Mouse (Mus musculus) left cerebral cortex, adult 11 months (tissue): ENCODE data around the gene Plppr2.

Source experiments
- DNase-seq: peaks from one replicate; pipeline ENCODE4 v3.0.0; 2022; ENCODE audit warnings: low spot score

The Plppr2 gene

DNA sequence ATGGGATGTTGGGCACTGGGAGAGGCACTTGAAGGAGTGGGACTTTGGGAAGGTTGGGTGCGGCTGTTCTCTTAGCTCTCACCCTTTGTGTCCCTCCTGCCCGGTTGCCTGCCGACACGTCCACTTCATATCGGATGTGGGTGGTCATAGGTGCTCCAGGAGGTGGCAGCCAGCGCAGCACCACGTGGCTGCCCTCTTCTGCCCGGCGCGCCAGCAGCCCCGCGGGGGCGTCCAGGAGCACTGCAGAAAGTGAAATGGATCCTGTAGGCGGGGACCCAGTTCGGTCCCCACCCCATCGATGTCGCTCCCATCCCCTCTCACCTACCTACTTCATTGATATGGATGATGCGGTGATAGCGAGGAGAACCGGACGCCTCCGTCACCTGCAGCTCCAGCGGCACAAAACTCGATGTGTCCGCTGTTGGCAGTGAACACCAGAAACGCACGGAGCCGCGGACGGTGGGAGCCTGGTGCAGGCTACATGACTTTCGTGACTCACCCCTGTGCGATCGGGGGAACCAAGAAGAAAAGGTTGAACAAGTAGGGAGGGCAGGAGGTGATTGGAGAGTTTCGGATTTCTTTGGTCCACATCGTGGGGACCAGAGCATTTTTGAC, 24.6 kb downstream of the Plppr2 start:
- DNase-seq, result no peak

- DNase-seq, result no peak
These were observed 25.2 kb downstream of the Plppr2 start for GRCm38 (mm10) chr9:21962010-21962409.

DNA sequence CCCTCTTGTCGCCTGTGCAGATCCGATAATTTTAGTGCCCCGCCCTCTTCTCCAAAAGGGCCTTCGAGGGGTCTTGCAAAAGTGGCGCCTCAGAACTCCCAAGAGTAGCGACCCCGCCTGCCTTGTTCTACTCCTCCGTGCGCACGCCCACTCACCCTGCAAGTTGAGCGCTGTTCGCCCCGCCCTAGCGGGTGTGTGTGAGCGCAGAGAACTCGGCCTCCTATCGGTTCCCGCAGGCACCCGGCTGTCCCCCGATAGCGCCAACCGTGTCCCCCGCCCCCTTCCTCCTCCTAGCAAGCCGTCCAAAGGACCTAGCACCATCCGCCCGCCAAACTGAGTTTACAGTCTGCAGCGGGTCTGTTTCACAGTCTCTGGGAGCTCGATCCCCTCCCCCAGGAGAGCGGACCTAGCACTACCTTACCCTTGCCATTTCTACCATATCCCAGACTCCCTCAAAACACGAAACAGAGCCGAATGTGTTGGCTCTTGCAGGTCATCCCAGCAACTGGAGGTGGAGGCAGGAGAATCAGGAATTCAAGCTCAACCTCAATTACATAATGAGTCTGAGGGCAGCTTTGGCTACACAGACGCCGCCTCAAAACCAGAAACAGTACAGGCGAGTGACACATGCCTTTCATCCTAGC, 25.7 kb downstream of the Plppr2 start:
- peak; percentile 70 for DNase-seq

GRCm38 (mm10) chr9:21963417-21963816, 26.6 kb downstream of the Plppr2 start, which contains the start of gene Epor:
Epor (minus strand) TSS chr9:21963506.
- no peak for DNase-seq

DNA sequence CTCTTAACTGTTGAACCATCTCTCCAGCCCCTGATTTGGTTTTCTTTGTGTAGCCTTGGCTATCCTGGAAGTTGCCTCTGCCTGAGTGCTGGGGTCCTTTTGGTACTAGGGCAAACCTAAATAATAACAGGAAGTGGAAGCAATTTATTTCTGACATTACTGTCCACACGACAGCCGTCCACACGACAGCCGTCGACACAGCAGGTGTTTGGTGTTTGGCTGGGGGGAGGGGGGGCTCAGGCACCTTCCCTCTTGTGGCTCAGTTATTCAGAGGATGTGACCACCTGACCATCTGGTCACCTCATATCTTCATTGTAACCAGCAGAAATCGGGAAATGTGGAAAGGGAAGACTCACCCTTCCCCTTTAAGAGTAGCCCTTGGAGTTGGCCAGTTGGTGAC, 32.0 kb downstream of the Plppr2 start:
- DNase-seq, result no peak

DNA sequence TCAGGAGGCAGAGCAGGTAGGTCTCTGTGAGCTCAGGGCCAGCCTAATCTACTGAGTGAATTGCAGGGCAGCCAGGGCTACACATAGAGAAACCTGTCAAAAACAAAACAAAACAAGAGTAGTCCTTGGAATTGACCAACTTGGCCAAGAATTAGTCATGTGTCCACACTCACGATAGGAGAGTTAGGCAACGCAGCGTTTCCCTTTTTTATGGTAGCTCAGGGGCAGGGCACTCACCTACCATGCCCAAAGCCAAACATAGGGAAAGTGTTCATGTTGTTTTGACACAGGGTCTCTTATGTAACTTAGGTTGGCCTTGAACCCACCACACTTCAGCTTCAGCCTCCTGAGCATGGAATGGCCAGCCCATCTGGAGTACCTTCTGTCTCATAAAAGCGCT, 32.5 kb downstream of the Plppr2 start:
- DNase-seq, result no peak

- DNase-seq, result no peak
These were observed 39.9 kb downstream of the Plppr2 start for GRCm38 (mm10) chr9:21976626-21977175.

DNA sequence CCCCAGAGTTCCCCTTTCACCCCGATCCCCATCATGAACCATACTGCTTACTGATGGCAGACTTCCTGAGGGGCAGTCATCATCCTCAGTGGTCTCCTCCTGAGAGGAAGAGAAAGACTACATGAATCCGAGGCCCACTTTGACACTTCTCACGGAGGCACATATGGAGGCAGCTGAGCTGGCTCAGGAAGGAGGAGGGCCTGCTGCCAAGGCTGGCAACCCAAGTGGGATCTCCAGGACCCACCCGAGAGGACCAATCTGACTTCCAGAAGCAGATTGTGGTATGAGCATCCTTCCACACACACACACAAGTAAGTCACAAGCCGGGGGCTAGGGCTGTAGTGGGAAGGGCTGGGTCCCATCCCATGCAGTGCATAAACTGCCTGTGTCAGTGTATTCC, 40.5 kb downstream of the Plppr2 start:
- DNase-seq, result no peak

GRCm38 (mm10) chr9:21977972-21978371, 41.1 kb downstream of the Plppr2 start:
- DNase-seq, result no peak

GRCm38 (mm10) chr9:21978398-21979128, 41.7 kb downstream of the Plppr2 start:
- no peak for DNase-seq

GRCm38 (mm10) chr9:21983911-21984310, 47.1 kb downstream of the Plppr2 start:
- DNase-seq, result no peak

DNA sequence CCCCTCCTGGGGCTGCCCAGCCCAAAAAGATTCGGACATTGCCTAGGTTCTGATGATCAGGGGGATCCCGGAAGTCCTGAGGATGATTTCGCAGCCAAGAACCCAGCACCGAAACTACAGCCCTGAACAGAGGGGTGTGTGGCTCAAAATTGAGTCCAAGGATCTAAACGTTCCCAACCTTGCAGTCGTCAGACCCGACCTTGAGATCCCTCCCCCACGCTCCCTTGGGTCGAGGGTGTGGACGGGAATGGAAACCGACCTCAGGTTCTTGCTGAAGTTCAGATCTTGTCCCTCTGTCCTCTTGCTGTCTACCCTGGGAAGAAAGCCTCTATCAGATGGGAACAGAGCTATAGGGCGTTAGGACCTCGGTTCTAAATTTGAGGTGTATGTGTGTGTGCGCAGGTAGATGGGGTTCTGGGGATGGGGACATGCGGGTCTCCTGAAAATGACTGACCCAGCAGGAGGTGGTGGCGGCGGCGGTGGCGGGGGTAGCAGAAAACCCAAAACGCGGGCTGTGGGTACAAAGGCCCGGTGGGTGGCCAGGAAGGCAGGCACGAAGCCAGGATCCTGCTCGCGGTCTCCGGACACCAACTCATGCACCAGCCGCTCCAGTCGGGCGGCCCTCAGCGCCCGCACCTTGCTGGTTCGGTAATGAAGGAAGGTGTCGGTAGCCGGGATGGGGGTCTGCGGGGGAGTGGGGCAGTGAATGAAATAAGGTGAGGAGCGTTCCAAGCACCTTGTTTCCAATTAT, 50.9 kb downstream of the Plppr2 start:
- DNase-seq, result no peak

- DNase-seq, result no peak
These were observed 51.7 kb downstream of the Plppr2 start for GRCm38 (mm10) chr9:21988421-21989101.

GRCm38 (mm10) chr9:21989230-21990110, 52.6 kb downstream of the Plppr2 start, which contains the start of gene Rgl3:
Rgl3 (minus strand) TSS chr9:21989446.
- DNase-seq, result no peak

DNA sequence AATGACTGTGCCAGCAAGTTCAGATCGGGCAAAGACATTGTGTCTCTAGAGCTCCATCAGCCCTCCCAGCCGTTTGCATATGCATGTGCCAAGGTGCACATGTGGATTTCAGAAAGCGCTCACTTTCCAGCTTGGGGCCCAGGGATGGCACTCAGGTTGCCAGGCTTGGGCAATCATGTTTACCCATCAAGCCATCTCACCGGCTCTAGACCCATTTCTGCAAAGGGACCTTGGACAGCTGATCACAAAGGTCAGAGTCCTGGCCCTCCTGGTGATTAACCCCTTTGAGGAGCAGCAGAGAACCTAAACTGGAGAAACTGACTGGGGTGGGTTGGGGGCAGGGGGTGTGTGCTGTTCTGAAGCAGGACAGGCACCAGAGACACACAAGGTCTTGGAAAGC, 55.4 kb downstream of the Plppr2 start:
- no peak for DNase-seq

DNA sequence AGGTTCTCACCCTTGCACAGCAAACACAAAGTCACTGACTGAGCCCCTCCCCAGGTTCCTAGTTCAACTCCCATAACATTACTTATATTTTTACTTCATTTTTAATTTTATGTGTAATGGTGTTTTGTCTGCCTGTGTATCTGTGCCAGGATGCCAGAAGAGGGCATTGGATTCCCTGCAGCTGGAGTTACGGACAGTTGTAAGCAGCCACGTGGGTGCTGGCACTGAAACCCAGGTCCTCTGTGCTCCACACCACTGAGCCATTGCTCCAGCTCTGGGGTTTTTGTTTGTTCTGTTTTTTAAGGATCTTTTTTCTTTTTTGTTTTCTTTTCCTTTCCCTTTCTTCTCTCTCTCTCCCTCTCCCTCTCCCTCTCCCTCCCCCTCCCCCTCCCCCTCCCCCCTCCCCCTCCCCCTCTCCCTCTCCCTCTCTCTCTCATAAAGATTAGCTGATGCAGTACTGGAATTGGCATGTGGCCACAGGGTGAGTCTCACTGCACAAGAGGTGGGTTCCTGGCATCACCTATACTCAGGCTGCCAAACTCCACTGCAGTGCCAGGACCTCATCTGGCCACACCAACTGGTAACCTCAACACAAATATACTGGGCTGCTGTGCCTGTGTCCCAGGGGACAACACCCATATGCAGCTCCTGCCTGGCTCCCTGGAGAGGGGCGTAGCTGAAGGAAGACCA, 59.5 kb downstream of the Plppr2 start:
- no peak for DNase-seq
